Mouse (Mus musculus) C2C12 (cell line): ENCODE data around the gene Crybb2.
"Not testable (repeated sequence)": the region's sequence is repeated elsewhere in the genome, so short reads cannot be mapped to it uniquely, and the experiment has no call there.

Source experiments
- CEBPB ChIP-seq: IDR thresholded peaks from one replicate; pipeline ENCODE4 v1.6.1; 2011; ENCODE audit warnings: low read depth, mild to moderate bottlenecking, control low read depth, moderate library complexity
- CTCF ChIP-seq: IDR thresholded peaks from one replicate; pipeline ENCODE4 v1.5.1; 2011; ENCODE audit not compliant: control insufficient read depth, insufficient read depth, insufficient read length
- FOSL1 ChIP-seq: IDR thresholded peaks from one replicate; pipeline ENCODE4 v1.8.0; 2011; ENCODE audit warnings: mild to moderate bottlenecking, low read length; ENCODE audit not compliant: poor library complexity, insufficient read depth, severe bottlenecking
- MAX ChIP-seq: IDR thresholded peaks from one replicate; pipeline ENCODE4 v1.6.1; 2011; ENCODE audit warnings: mild to moderate bottlenecking, control low read depth
- USF1 ChIP-seq: IDR thresholded peaks from one replicate; pipeline ENCODE4 v1.6.1; 2011; ENCODE audit warnings: low read depth, mild to moderate bottlenecking, control low read depth, moderate library complexity

- not testable (repeated sequence) for TF ChIP-seq USF1, CTCF, FOSL1, CEBPB, MAX
Observed at GRCm38 (mm10) chr5:113109651-113110050, 39.7 kb upstream of the Crybb2 start.
